Mouse (Mus musculus): ENCODE data around the gene Pcdh9.

- TF ChIP-seq CTCF (IDR thresholded peaks at IDR 0.05; ENCODE audit: low read depth, low read length), result no peak
- TF ChIP-seq POLR2A (IDR thresholded peaks at IDR 0.05; ENCODE audit: extremely low read depth, insufficient read depth, low read length), result no peak
Observed at GRCm38 (mm10) chr14:93385090-93385489, 505.4 kb downstream of the Pcdh9 start.

All from liver, adult 2 months (tissue).